Mouse (Mus musculus) CD4-positive, CD25-positive, alpha-beta regulatory T cell, adult 4 months (primary cell): ENCODE measurements around the gene Prrc2b. TPM values are rescaled to one million over a fixed set of nuclear protein-coding genes. Genes with fewer than 3 reads are reported as not detected.

ENCODE experiments used
- ATAC-seq: one replicate; pipeline ENCODE4 v1.8.0; 2017
- polyA plus RNA-seq, 2 experiments: library from polyadenylated mRNA; unstranded; fragments of 100-300 nt; shearing (Covaris generic); gene quantifications; one replicate each; pipeline ENCODE4 v1.2.1; 2017

The Prrc2b gene
- polyA plus RNA-seq, 2 experiments from 2014 or later: 31.7 to 32.9 TPM

- ATAC-seq: no peak
Observed at GRCm38 (mm10) chr2:32189060-32189681, 38.3 kb downstream of the Prrc2b start.

DNA sequence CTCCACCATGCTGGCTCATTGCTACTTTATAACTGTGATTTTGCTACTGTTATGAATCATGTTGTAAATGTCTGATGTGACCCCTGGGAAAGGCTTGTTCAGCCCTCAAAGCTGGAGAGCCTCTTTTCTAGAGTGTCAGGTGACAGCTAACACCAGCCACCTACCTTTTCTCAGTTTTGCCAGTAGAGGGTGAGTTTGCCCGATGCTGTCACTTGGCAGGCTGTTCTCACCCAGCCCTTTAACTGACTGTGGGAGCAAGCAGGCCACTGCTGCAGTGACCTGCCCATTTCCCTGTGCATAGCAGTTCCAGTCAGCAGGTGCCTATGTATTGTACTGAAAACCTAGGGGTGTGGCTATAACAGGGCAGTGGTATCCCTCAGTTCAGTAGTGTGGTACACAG lies 39.7 kb downstream of the Prrc2b start:
- ATAC-seq: no peak

DNA sequence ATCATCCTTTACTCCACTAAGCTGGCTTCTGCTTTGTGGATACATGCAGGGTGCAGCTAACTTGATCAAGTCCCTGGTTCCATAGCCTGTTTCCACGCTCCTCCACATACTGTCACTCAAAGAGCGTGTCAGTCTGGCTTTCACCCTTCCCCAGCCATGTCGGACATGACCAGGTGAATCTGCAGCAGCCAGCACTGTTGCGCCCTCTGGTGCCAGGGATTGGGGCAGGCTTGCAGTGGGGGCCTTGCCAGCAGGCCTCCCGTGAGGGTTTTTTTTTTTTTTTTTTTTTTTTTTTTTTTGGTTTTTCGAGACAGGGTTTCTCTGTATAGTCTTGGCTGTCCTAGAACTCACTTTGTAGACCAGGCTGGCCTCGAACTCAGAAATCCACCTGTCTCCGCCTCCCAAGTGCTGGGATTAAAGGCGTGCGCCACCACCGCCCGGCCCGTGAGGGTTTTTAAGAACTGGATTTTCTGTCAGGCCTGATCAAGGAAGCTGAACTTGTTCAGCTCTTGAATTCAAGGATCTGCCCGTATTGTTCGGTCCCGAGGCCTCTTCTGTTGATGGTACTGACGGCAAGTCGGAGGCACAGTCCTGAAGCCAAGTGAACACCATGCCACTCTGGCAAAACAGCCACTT lies 41.1 kb downstream of the Prrc2b start:
- ATAC-seq: peak; percentile 71

DNA sequence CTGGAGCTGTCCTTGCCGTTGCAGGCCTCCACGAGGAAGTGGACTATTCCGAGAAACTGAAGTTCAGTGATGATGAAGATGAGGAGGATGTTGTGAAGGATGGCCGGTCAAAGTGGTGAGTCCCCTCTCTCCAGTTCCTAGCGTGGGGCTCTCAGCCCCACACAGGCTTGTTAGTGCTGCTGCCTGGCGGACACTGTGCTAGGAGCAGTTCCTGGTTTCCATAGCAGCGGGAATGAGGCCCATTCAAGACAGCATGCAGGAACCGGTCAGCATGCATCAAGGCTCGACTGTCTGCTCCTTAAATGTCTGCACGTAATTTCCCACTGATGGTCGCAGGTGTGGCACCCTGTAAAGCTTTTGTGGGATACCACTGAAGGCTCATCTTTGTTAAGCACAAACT lies 48.1 kb downstream of the Prrc2b start:
- no peak for ATAC-seq

DNA sequence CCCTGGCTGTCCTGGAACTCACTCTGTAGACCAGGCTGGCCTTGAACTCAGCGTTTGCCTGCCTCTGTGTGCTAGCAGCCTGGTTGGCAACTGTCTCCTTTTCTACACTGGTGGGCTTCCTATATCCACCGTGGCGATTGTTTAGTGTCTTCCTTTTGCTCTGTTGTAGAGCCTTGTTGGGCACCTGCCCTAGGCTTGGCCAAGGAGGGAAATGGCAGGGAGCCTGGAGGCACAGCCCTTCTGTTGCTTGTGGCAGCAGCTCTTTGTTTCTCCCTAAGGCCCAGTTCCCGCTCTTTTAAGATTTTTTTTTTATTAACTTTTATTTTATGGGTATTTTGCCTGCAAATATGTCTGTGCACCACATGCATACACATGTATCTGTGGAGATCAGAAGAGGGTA lies 49.2 kb downstream of the Prrc2b start:
- ATAC-seq: no peak

GRCm38 (mm10) chr2:32200712-32201111 lies 49.8 kb downstream of the Prrc2b start:
- no peak for ATAC-seq

- no peak for ATAC-seq
Observed at GRCm38 (mm10) chr2:32201527-32201926, 50.6 kb downstream of the Prrc2b start.

DNA sequence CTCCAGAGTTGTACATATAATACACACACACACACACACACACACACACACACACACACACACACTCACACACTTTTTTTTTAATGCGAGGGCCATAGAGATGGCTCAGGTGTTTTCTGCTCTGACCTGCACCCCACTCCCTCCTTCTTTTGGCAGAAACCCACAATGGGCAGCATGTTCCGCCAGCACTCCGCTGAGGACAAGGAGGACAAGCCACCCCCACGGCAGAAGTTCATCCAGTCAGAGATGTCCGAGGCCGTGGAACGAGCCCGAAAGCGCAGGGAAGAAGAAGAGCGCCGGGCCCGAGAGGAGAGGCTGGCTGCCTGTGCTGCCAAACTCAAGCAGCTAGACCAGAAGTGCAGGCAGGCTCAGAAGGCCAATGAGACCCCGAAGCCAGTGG lies 53.0 kb downstream of the Prrc2b start:
- ATAC-seq: no peak

DNA sequence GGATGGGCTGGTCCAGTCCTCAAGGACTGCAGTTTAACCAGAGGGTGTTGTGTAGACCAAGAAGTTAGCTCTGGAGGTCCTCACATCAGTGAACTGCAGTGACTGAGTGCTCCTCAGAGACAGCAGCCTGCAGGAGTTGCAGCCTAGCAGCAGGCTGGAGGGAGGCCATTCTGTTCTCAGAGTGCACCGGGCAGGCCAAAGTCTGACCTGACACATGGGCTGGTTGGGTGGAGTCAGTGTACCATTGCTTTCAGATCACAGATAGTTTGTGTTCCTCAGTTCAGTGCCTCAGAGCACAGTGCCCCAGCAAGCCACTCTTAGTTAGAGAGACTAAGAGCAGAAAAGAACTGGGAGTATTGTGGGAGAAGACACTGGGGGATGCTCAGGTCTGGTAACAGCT lies 56.8 kb downstream of the Prrc2b start:
- no peak for ATAC-seq

DNA sequence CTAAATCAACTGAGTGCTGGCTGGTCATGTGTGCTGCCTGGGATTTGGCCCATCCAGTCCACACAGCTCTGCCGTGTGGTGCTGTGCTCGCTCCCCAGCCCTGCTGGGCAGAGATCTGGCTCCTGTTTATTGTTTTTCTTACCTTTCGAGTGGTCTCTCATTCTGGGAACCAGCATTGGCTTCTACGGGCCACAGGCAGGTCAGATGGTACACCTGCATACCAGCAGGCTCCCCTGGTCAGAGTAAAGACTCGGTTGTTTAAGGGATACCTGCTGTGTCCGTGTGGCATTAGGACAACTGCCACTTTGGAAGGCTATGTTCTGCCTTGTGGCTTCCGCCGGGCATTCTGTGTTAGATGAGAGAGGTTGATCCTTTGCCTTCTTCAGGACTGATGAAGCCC lies 60.8 kb downstream of the Prrc2b start:
- ATAC-seq: no peak

DNA sequence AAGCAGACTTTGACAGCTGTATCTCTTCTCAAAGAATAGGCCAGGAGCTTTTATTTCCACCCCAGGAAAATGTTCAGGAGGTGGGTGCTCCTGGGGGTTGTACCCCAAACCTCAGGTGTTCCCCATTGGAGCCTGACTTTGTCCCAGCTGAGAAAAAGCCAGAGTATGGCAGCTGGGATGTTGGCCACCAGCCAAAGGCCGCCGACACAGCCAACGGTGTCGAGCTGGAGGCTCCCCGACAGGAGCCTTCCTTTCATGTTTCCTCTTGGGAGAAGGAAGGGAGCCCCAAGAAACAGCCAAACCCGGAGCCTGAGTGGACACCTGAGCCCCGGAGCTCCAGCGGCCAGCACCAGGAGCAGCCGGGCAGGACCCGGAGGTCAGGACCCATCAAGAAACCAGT lies 62.1 kb downstream of the Prrc2b start:
- ATAC-seq: no peak

DNA sequence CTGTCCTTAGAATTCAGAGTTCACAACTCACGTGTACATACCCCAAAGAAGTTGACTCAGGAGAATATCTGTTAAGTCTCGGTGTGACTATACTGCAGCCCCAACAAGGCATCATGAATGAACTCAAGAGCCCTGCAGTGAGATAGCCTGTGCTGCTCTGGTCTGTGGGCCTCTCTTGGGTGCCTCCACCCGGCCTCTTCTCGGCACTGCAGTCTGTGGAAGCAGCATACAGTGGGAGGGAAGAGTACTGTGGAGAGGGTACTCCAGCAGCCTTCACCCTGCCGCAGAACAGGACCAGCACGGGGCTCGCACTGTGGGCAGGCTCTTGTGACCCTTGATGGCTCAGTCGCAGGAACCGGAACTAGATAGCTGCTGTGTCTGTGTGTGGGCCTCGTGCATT lies 64.7 kb downstream of the Prrc2b start:
- no peak for ATAC-seq

GRCm38 (mm10) chr2:32216506-32216905 lies 65.6 kb downstream of the Prrc2b start:
- no peak for ATAC-seq

- no peak for ATAC-seq
Observed at GRCm38 (mm10) chr2:32217656-32218055, 66.8 kb downstream of the Prrc2b start.

GRCm38 (mm10) chr2:32218113-32218512 lies 67.2 kb downstream of the Prrc2b start:
- ATAC-seq: no peak

GRCm38 (mm10) chr2:32218541-32219334 lies 67.9 kb downstream of the Prrc2b start:
- ATAC-seq: no peak

- no peak for ATAC-seq
Observed at GRCm38 (mm10) chr2:32219501-32219900, 68.6 kb downstream of the Prrc2b start.

DNA sequence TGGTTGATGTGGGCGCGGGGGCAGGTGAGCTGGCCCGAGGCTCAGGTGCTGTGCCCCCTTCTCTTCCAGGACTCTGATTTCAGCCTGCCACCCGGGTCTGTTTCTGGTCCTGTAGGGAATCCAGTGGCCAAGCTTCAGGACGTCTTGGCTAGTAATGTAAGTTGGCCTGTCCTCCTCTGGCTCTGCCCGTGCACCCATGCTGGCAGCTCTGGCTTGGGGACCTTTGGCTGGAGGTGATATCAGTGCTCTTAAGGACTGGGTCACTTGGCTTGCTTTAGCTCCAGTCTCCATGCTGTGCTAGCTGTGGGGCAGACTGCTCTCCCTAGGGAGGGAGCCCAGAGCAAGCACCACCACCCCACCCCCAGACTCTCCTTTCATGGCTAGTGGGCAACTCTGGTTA lies 69.1 kb downstream of the Prrc2b start:
- no peak for ATAC-seq

- no peak for ATAC-seq
Observed at GRCm38 (mm10) chr2:32220969-32221368, 70.1 kb downstream of the Prrc2b start.

DNA sequence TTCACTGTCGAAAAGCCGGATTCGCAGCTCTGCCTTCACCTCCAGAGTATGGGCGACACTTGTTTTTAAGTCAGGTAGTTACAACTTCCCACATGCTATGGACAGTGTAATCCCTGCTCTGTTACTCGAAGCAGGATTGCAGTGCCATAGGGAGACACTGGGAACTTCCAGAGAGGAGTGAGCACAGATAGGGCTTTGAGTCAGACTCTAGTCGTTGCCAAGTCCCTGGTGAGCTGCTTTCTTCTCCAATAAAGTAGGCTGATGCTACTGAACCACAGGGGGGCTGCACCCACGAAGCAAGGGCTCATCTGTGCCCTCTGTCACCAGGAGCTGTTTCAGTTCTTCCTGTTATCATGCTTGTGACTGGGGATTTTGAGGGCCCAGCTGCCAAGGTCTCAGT lies 70.7 kb downstream of the Prrc2b start:
- no peak for ATAC-seq

DNA sequence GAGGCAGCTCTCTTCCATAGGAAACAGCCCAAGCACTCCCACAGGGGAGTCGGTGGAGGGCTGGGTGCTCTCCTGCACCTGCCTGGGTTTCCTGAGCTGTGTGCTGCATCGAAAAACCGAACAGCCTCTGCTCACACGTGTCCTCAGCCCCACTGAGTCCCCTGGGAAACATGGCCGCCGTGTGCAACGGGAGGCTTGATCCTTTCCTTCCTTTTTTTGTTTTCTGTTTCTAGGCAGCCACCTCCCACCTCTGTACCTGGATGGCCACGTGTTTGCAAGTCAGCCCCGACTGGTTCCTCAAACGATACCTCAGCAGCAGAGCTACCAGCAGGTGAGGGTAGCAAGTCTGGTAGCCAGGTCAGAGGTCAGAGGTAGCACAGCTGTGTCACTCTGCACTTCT lies 71.2 kb downstream of the Prrc2b start:
- ATAC-seq: no peak

DNA sequence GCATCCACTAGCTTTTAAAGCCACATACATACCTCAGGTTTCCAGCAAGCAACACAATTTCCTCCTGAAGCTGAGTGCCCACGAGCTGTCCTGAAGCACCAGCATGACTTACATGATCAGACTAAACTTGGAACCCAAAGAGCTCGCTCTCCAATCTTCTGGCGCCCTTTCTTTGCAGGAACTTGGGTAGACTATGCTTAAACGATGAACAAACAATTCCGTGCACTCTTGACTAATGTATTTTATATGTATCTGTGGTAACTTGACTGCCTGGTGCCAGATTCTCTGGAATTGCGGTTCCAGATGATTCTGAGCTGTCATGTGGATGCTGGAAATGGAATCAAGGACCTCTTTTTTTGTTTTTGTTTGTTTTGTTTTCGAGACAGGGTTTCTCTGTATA lies 84.6 kb downstream of the Prrc2b start:
- no peak for ATAC-seq

DNA sequence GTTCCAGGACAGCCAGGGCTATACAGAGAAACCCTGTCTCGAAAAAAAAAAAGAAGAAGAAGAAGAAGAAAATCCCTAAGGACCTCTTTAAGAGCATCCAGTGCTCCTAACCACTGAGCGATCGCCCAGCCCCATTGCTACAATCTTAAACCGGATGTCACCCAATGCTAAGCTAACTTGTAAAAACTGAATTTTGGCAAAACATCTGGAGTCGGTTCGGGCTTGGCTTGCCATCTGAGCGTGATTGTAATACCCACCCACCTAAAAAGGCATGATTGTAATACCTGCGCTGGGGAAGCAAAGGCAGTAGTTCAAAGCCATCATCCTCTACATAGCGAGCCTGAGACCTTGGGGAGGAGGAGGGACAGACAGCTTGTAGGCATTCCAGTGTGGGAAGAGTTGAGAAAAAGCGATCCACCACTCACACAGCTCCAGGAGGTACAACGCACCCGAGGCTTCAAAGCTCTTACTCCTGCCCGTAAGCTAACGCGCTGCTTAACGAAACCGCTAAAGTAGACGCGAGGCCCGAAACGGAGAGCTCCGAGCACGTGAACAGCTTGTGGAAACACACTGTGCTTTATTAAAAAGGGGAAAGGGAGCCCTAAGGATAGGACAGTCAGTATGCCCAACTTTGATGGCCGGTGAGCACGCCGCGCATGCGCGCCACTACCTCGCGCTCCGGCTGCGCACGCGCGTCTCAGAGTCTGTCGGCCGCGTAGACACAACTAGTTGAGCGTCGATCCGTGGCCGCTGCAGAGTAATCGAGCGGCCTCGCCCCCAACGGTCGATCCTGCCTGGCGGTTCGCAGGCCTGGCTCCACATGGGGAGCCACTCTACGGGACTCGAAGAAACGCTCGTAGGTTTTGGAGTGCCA lies 85.2 kb downstream of the Prrc2b start, which contains the start of gene Pomt1:
Gene Pomt1, plus strand, starts transcription at position 705 of the 874 bp plus-strand sequence.
- peak; percentile 90 for ATAC-seq
